Mouse (Mus musculus): ENCODE results near the gene Mpeg1. TPM values are rescaled to one million over a fixed set of nuclear protein-coding genes. Genes with fewer than 3 reads are reported as not detected.

Gene Mpeg1
- 0.02 and 0.03 TPM in 2 replicates for polyA plus RNA-seq (2012)

- H3K9me3 ChIP-seq (ENCODE audit: control insufficient read depth, low read length): no peaks in the 10 kb centered on the region
- TF ChIP-seq TAL1 (IDR thresholded peaks at IDR 0.05; ENCODE audit: low read length): no peak
- TF ChIP-seq GATA1 (IDR thresholded peaks at IDR 0.05; ENCODE audit: low read length): no peak
- no peak within 1 kb of the TSS for H3K4me3 ChIP-seq (replicated peaks)
- H3K36me3 ChIP-seq (ENCODE audit: control insufficient read depth): no peaks in the 10 kb centered on the region
- no peaks in the 10 kb centered on the region for H3K27me3 ChIP-seq (ENCODE audit: control insufficient read depth)
- H3K4me1 ChIP-seq (ENCODE audit: control insufficient read depth): no peaks in the 10 kb centered on the region
These were observed at the start of gene Mpeg1 for GRCm38 (mm10) chr19:12460282-12461249. Gene Mpeg1 (plus strand): TSS chr19:12460779.

- no peak for TF ChIP-seq TAL1 (IDR thresholded peaks at IDR 0.05; ENCODE audit: low read length)
- no peak for TF ChIP-seq GATA1 (IDR thresholded peaks at IDR 0.05; ENCODE audit: low read length)
- H3K9me3 ChIP-seq (ENCODE audit: control insufficient read depth, low read length): no peaks in the 10 kb centered on the region
- no peaks in the 10 kb centered on the region for H3K36me3 ChIP-seq (ENCODE audit: control insufficient read depth)
- no peak overlapping the region for H3K4me3 ChIP-seq (replicated peaks)
- H3K4me1 ChIP-seq (ENCODE audit: control insufficient read depth): no peaks in the 10 kb centered on the region
- H3K27me3 ChIP-seq (ENCODE audit: control insufficient read depth): no peaks in the 10 kb centered on the region
These were observed 46.8 kb upstream of the Mpeg1 start for GRCm38 (mm10) chr19:12413737-12414136.

- H3K36me3 ChIP-seq (ENCODE audit: control insufficient read depth): no peaks in the 10 kb centered on the region
- H3K9me3 ChIP-seq (ENCODE audit: control insufficient read depth, low read length): no peaks in the 10 kb centered on the region
- no peaks in the 10 kb centered on the region for H3K27me3 ChIP-seq (ENCODE audit: control insufficient read depth)
- H3K4me1 ChIP-seq (ENCODE audit: control insufficient read depth): no peaks in the 10 kb centered on the region
- no peak for TF ChIP-seq GATA1 (IDR thresholded peaks at IDR 0.05; ENCODE audit: low read length)
- TF ChIP-seq TAL1 (IDR thresholded peaks at IDR 0.05; ENCODE audit: low read length): no peak
- no peak within 1 kb of the TSS for H3K4me3 ChIP-seq (replicated peaks)
These were observed 43.2 kb upstream of the Mpeg1 start, which contains the start of gene Olfr1441 for GRCm38 (mm10) chr19:12417361-12417760. Gene Olfr1441 (plus strand): TSS chr19:12417433.

- TF ChIP-seq TAL1 (IDR thresholded peaks at IDR 0.05; ENCODE audit: low read length) (no peak), GATA1 (IDR thresholded peaks at IDR 0.05; ENCODE audit: low read length) (no peak)
- Histone ChIP-seq H3K27me3 (ENCODE audit: control insufficient read depth) (no peaks in the 10 kb centered on the region), H3K4me3 (replicated peaks) (no peak overlapping the region), H3K36me3 (ENCODE audit: control insufficient read depth) (no peaks in the 10 kb centered on the region), H3K4me1 (ENCODE audit: control insufficient read depth) (no peaks in the 10 kb centered on the region), H3K9me3 (ENCODE audit: control insufficient read depth, low read length) (no peaks in the 10 kb centered on the region)
These were observed 42.3 kb upstream of the Mpeg1 start for GRCm38 (mm10) chr19:12418312-12418711.

- no peaks in the 10 kb centered on the region for H3K27me3 ChIP-seq (ENCODE audit: control insufficient read depth)
- no peak for TF ChIP-seq GATA1 (IDR thresholded peaks at IDR 0.05; ENCODE audit: low read length)
- no peak for TF ChIP-seq TAL1 (IDR thresholded peaks at IDR 0.05; ENCODE audit: low read length)
- no peaks in the 10 kb centered on the region for H3K36me3 ChIP-seq (ENCODE audit: control insufficient read depth)
- H3K4me1 ChIP-seq (ENCODE audit: control insufficient read depth): no peaks in the 10 kb centered on the region
- H3K4me3 ChIP-seq (replicated peaks): no peak overlapping the region
- H3K9me3 ChIP-seq (ENCODE audit: control insufficient read depth, low read length): no peaks in the 10 kb centered on the region
These were observed 40.0 kb upstream of the Mpeg1 start for GRCm38 (mm10) chr19:12420555-12420954.

- TF ChIP-seq TAL1 (IDR thresholded peaks at IDR 0.05; ENCODE audit: low read length) (no peak), GATA1 (IDR thresholded peaks at IDR 0.05; ENCODE audit: low read length) (no peak)
- H3K4me1 ChIP-seq (ENCODE audit: control insufficient read depth): no peaks in the 10 kb centered on the region
- H3K36me3 ChIP-seq (ENCODE audit: control insufficient read depth): no peaks in the 10 kb centered on the region
- H3K27me3 ChIP-seq (ENCODE audit: control insufficient read depth): no peaks in the 10 kb centered on the region
- H3K4me3 ChIP-seq (replicated peaks): no peak overlapping the region
- H3K9me3 ChIP-seq (ENCODE audit: control insufficient read depth, low read length): no peaks in the 10 kb centered on the region
These were observed 38.9 kb upstream of the Mpeg1 start for GRCm38 (mm10) chr19:12421680-12422079.

GRCm38 (mm10) chr19:12427101-12427500 is 33.5 kb upstream of the Mpeg1 start:
- Histone ChIP-seq H3K4me3 (replicated peaks) (no peak overlapping the region), H3K36me3 (ENCODE audit: control insufficient read depth) (no peaks in the 10 kb centered on the region), H3K27me3 (ENCODE audit: control insufficient read depth) (no peaks in the 10 kb centered on the region), H3K9me3 (ENCODE audit: control insufficient read depth, low read length) (no peaks in the 10 kb centered on the region), H3K4me1 (ENCODE audit: control insufficient read depth) (no peaks in the 10 kb centered on the region)
- TF ChIP-seq TAL1 (IDR thresholded peaks at IDR 0.05; ENCODE audit: low read length) (no peak), GATA1 (IDR thresholded peaks at IDR 0.05; ENCODE audit: low read length) (no peak)

GRCm38 (mm10) chr19:12427605-12428004 is 33.0 kb upstream of the Mpeg1 start, which contains the start of gene Pfpl:
Gene Pfpl (plus strand): TSS chr19:12427905.
- Histone ChIP-seq H3K4me1 (ENCODE audit: control insufficient read depth) (no peaks in the 10 kb centered on the region), H3K9me3 (ENCODE audit: control insufficient read depth, low read length) (no peaks in the 10 kb centered on the region), H3K36me3 (ENCODE audit: control insufficient read depth) (no peaks in the 10 kb centered on the region), H3K27me3 (ENCODE audit: control insufficient read depth) (no peaks in the 10 kb centered on the region), H3K4me3 (replicated peaks) (no peak within 1 kb of the TSS)
- TF ChIP-seq TAL1 (IDR thresholded peaks at IDR 0.05; ENCODE audit: low read length): no peak
- TF ChIP-seq GATA1 (IDR thresholded peaks at IDR 0.05; ENCODE audit: low read length): no peak

- TF ChIP-seq TAL1 (IDR thresholded peaks at IDR 0.05; ENCODE audit: low read length): no peak
- TF ChIP-seq GATA1 (IDR thresholded peaks at IDR 0.05; ENCODE audit: low read length): no peak
- Histone ChIP-seq H3K9me3 (ENCODE audit: control insufficient read depth, low read length) (no peaks in the 10 kb centered on the region), H3K36me3 (ENCODE audit: control insufficient read depth) (no peaks in the 10 kb centered on the region), H3K4me1 (ENCODE audit: control insufficient read depth) (no peaks in the 10 kb centered on the region), H3K4me3 (replicated peaks) (no peak overlapping the region), H3K27me3 (ENCODE audit: control insufficient read depth) (no peaks in the 10 kb centered on the region)
These were observed 27.5 kb upstream of the Mpeg1 start for GRCm38 (mm10) chr19:12433033-12433432.
